Mouse (Mus musculus) adipocyte (in vitro differentiated cells): Measurements from ENCODE around the gene Amz2.
"Not testable (repeated sequence)": the region's sequence is repeated elsewhere in the genome, so short reads cannot be mapped to it uniquely, and the experiment has no call there.

Experiments used
- DNase-seq: peaks from one replicate; pipeline ENCODE4 v3.0.0-alpha.2; 2016; ENCODE audit warnings: low spot score

The Amz2 gene

DNA sequence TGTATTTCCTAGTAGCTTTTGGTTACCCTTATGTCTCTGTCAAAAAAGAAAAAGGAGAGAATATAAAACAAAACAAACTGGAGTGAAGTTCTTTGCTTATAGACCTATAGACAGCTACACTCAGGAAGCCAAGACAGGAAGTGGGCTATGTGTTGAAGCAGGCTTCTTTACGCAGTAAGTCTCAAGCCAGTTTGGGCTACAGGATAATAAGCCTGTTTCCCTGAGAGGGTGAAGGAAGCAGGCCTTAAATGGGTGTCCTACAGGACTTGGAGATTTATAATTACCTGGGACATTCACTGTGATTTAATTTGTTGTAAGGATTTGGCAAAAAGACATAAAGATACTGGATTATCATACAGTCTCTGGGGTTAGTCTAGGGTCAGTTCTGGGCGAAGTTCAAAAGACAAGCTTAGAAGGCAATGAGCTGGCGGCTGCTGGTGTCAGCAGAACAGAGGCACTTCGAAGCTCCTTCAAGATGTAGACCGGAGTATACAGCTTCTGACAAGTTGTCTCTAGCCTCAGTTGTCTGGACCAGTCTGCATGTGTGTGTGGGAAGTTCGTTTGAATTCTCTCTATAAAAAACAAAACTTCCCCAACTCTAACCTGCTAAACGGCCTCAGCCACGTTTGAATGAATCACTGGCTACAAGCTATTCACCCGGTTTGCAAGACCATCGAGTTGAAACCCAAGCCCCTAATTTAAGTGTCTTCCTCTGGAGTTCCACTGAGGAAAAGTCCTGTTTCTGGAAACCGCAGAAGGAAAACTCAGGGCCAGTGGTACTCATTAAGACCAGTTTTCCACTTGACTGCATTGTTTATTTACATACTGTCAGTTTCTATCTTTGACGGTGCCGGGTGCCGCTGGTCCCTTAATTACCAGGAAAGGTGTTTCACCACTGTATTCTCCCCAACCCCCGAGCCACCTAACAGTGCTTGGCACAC is 45.4 kb downstream of the Amz2 start:
- no peak for DNase-seq

DNA sequence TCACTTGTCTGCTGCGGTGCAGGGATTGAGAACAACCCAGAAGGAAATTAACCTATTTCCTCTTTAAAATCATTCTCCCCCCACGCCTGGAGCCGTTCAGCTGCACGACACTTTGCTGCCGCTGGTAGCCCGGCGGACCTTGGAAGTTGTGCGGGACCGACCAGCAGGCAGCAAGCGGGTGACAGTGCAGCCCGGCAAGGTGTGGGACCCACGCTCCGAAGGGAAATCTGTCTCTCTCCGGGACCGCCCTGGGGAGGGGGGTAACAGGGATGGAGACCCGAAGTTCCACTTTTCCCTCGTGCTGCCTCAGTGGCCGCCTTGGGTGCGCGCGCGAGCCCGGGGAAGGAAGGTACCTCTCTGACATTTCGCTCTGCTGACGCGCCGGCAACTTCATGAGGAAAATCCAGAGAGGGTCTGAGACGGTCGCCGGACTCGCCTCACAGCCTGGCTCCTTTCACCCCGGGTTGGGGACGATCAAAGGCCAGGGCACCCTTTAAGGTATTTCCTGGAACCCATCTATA is 46.5 kb downstream of the Amz2 start:
- no peak for DNase-seq

DNA sequence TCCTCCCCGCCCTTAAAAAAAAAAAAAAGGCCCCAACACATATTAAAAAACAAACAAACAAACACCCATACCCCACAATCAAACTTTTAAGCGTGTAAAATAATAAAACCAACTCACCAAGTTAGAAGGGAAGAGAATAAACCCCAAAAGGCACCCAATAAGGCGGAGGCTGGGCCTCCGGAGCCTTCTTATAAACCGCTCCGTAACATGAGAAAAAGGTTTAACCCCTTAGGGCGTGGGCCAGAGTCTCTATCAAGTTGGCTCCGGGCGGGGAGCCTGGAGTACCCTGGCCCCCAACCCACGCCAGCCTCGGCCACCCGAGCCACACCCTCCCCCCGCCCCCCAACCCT is 47.0 kb downstream of the Amz2 start:
- DNase-seq: peak; percentile 25

DNA sequence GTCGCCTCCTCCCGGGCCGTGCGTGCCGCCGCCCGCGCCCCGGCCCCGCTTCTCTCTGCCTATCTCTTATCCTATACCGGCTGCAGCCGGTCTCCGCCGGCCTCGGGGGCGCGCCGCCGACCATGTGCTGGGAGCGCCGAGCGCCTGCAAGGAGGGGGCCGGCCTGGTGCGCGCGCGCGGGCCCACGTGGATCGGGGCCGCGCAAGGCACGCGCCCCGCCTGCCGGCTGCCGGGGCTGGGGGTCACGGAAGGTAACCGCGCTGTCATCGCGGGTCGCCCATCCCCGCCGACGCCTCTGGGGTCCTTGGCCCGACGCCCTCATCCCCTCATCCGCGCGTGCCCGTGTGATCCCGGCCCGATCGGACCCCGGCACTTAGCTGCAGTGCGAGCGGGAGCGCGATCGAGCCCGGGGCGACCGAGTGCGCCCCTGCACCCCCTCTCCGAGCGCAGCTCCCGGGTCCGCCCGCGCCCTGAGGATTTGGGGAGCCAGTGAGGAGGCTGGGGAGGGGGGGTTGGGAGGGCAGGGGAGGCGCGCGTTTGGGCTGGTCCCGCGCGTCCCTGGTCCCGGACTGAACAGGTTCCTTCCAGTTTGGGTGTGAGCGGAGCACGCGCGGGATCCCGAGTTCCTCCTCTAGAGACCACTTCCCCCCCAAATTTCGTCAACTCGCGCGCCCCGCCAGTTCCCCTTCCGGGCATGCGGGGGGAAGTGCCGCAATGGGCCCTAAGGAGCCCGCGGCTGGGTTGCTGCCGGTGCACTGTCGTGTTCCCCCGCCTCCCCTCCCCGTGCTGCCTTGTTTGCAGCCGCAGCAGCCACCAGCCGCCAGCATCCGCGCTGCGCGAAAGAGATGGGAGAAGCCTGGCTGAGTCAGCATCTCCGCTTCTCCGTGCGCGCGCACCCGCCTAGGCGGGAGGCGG is 47.7 kb downstream of the Amz2 start, which contains the start of the genes Arsg and Slc16a6:
TSS of gene Arsg (plus strand) at position 204 of the 915 bp plus-strand sequence.
TSS of gene Slc16a6 (minus strand) at position 428 of the 915 bp plus-strand sequence.
- DNase-seq: peak; percentile 28

DNA sequence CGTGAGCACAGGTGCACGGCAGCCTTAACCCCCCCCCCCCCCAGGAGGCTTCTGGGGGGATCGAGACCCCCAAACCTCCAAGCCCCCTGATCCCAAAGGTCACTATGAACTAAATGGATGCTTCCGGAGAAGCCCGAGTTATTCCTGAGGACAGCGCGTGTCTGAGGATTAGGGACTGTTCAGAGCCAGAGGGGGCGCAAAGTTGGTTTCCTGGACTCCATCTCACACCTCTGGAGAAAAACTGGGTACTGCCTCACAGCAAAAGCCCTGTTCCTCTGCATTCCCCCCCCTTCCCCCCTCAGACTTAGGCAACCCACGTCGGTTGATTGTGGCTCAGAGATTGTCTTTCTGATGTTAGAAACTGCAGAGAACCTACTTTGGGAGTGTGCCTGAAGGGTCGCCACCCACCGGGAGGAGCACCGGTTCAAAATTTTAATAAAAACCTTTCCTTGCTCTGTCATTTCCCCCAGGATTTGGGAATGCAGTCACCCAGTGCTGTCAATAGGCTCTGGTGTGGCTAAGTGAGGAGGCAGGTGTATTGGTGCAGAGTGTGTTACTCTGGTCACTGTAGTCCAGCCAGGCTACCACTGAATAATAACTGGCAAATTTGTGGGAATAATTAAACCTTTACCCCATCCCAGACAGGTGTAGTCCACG is 48.5 kb downstream of the Amz2 start:
- DNase-seq: no peak

DNA sequence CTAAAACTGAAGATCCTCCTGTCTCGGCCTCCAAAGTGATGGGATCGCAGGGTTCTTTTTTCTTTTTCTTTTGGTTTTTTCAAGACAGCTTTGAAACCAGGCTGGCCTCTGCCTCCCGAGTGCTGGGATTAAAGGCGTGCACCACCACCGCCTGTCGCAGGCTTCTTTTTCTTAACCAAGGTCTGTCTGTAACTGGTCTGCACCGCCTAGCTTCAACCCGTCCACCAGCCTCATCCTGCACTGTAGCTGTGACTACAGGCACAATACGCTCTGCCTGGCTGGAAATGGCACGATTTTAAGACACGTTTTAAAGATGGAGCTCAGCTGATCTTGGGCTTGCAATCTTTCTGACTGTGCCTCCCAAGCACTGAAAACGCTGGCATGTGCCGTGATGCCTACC is 49.1 kb downstream of the Amz2 start:
- DNase-seq: no peak

DNA sequence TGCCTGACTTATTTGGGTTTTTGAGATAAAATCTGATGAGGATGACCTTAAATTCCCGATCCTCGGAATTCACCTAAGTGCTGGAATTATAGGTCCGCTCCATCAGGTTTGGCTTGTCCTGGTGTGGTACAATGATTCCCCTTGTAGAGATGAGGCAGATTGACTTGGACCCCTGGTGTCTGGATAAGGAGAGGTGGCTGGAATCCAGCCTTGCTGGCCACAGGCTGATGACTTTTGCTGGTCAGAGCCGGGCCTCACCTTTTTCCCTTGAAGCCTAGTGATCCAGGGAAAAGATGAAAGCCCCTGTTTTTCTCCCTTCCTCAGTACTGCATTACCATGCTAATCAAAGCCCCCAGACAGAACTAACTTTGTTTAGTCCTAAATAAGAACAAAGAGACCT is 50.0 kb downstream of the Amz2 start:
- DNase-seq: no peak

DNA sequence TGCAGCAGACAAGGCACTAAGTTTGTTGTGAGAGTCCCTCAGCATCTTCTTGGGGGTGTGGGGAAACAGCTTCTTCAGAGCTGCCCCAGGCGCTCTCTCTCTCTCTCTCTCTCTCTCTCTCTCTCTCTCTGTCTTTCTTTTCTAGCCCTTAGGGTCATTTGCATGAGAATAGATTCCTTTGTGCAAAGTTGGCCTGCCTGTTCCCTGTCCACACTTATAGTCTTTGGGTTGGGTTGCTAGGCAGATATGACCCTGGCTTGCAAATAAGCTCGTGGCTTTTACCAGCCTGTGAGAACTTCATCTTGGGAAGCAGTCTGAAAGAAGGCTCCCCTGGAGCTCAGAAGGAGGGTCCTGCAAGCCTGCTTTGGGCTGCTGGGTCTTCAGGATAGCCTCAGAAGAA is 50.5 kb downstream of the Amz2 start:
- DNase-seq: no peak

DNA sequence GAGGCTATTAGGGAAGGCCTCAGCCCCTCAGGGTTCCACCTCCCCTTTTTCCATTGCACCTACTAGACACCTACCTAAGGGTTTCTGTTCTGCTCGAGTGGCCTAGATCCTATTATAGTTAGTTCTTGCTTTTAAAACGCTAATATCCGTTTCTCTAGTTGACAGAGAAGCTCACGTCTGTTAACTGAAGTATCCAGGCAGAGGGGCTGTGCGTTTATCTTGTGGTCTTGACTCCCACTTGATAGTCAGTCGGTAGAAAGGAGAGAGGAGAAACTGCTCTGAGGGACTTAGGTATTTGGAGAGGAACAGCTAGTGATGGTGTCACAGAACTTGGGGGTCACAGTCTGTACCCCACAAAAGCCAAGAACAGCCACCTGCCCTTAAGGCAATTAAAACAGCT is 50.9 kb downstream of the Amz2 start:
- DNase-seq: no peak

DNA sequence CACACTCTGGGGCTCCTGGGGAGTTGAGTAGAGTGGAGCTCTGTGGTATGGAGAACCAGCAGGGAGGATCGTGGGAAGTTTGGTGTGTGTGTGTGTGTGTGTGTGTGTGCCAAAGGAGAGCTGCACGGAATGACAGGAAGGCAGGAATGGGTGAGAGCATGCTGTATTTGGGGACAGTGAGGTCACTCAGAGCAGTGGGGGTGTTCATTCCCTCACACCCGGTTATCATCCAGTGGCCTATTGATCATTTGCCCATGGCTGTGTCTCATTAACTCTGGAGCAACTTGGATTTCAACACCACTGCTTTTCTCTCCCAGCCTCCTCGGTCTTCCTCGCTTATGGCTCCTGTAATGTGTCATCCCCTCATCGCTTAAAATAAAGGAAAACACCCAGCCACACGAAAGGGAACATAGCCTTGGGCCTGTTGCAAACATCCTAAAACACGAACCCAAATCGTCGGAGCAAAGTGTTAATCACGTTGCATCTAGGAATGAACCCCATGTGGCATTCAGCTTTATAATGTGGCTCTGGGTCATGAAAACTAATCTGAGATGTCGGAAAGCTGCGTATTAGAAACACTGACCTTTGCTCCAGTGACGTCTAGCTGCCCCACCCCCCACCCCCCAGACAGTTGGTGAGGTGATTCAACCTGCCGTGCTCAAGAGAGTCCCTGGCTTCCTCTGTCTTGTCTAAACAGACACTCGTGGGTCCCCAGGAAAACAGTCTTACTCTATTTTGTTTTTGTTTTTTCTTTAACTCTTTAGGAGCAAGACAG is 52.0 kb downstream of the Amz2 start:
- DNase-seq: no peak

DNA sequence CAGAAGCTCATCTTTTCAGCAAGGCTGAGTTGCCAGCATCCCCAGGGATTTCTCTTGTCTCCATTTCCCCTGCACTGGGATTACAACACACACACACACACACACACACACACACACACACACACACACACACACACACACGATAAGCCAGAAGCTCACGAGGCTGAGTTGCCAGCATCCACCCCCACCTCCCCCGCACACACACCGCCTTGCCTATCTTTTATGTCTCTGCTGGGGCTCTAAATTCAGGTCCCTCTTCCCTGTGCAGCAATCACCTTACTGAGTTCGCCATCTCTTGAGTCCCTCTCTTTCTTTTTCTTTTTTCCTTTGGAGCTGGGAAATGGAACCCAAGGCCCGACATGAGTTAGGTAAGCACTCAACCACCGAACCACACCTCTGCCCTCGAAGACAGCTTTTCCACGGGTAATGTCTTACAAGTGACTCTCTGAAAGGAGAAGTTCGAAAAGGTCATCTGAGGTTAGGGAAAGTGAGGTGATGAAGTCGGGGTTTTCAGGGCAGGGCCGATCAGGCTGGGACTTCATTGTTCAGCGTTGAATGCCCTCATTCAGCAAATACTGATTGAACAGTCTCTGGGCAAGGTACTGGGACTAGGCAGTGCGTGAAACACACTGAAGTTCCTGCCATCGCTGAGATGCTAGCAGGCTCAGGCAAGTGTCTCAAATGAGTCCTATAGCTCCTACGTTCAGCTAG is 54.0 kb downstream of the Amz2 start:
- no peak for DNase-seq

DNA sequence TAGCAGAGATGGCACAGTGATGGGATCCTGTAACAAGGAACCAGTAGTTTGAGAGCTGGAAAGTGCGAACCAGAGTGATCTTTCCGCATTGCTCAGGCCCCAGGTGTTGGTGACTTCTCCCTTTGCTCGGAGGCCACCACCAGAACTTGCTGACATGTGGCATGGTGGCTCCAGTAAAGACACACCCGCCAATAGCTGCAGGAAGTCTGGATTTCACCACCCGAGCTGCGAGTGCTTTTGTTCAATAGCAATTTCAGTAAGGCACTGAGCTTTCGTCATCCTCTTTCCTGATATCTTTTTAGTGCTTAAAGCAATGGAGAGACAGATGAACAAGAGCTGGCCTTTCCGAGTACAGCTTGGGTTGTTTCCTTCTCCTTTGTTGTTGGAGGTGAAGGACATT is 54.7 kb downstream of the Amz2 start:
- DNase-seq: no peak

DNA sequence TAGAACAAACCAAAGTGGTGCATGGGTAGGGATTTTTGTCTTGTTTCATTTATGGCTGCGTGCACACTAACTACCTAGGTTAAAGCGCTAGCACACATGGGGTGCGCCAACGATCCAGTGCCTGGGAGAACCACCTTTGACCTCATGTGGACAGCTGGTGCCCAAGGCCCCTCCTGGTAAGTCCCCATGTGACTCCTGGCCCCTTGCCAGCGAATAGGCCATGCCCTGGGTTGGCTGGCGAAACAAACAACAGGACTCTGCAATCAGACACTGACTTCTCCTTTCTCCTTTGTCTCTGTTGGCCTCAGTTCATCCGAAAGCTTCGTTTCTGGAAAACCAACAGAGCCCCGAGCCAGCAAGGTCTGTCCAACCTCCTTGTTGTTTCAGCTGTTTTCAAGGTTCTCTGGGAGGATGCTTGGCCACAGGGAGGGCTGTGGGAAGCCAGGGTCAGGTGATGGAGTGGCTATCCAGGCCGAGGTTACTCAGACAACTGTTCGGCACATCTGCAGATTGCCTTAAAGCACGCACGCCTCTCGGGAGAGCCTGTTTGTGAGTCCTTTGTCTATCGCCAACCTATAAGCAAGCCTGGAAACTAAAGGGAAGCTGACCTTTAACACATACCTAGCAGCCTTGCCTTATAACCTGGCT is 59.8 kb downstream of the Amz2 start:
- DNase-seq: peak; percentile 81

DNA sequence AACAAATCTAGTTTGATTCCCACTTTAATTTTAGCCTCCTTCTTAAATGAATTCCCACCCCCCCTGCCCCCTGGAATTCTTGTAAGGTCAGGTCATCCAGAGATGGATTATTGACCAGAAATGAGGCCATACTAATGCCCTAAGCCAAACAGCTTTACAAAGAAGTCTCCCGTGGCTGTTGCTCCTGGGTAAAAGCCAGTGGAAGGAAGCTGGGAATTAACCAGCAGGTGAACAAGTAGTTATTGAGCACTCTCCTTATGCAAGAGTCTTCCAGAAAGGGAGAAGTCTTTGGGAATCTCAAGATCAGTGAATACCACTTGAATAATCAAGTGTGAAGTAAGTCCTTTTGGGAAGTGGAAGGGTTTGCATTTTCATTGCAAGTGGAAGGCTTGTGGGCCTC is 61.4 kb downstream of the Amz2 start:
- DNase-seq: no peak

DNA sequence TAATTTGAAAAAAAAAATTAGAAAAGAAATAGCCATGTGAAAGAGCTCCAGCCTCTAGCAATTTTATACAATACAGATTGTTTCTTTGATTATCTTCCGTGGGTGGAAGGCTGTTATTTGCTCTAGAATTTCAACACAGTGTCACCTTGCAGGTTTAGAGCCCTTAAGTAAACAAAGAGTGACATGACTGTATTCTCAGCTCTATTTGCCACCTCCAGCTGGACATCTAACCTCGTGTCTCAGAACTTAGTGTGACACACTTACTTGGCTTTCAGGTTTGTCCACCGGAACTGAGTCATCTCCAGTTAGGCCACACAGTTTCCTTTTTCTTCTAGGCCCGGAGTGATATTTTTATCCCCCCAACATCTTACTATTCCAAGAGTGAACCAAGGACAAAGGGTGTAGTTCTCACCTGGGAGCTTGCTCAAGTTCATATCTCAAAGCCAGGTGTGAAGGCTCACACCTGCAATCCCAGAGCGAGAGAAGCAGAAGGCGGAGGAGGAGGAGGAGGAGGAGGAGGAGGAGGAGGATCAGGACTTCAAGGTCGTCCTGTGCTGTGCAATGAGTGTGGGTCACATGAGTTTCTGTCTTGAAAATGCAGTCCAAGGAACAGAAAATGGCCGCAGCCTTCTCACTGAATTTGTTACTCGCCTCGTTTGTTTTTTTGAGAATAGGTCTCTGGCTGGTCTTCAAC is 62.4 kb downstream of the Amz2 start:
- DNase-seq: no peak

DNA sequence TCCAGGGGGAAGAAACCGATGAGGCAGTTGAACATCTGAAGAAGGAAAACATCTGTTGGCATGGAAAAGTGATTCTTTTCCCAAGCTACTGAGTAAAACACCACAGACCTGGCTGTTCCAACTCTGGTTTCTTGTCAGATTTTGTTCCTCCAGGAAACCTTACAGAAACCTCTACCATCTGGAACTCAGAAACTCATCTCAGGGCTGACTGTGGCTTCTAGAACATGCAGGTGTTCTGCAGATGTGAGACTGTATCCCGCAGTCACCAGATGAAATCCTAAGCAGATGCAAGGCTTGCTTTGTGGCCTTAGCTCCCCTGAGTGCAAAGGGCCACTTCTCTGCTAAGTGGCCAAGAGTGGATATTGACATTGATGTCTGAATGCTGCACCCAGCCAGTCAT is 64.0 kb downstream of the Amz2 start:
- DNase-seq: no peak

DNA sequence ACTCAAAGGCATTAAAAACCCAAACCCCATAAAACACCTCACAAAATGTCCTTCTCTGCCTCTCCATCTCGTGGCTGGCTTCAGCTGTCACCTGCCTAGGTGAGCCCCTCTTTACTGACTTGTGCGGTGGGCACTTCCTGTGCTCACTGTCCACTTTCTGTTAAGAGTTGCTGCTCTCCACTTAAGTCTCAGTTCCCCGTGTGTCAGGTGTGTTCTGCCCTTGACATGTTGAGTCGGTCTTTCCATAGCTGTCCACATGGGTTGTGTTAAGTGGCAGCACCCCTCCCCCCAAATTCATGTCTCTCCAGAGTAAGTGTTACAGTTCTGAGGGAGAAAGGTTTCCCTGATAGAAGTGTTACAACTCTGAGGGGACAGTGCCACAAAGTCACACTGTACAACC is 66.1 kb downstream of the Amz2 start:
- DNase-seq: no peak

DNA sequence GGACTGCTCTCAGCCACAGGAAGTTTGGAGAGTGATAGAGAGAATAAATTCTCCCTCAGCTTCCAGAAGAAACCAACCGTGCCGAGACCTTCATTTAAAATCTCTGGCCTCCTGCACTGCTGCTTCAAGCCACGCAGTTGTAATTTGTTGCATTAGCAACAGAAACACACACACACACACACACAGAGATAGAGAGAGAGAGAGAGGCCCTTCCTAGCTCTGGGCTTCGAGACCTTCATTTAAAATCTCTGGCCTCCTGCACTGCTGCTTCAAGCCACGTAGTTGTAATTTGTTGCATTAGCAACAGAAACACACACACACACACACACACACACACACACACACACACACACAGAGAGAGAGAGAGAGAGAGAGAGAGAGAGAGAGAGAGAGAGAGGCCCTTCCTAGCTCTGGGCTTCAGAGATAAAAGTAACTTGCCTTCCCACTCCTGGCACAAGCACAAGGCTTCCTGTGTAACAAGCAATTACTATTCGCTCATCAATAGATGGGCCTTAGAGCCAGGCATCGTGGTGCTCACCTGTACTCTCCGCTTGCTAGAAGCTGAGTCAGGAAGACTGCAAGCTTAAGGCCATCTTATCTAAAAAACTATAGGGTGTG is 67.2 kb downstream of the Amz2 start:
- DNase-seq: not testable (repeated sequence)
